Mouse (Mus musculus) c-Kit-negative CD71-positive TER-119-positive erythroid progenitor cells, embryonic 14.5 days (primary cell): ENCODE measurements at regions not wholly inside any gene's neighbourhood (a gene's known extent, or its start where the extent isn't known, plus 50 kb on each side); places are given as distances from the start of the nearest gene placed in this dataset.

Experiments
- DNase-seq: peaks from one replicate; pipeline ENCODE4 v3.0.0-alpha.2; 2013; ENCODE audit warnings: low read depth, low spot score

GRCm38 (mm10) chr12:110387056-110387455 is 59.9 kb upstream of the Ppp2r5c start:
- DNase-seq = no peak

GRCm38 (mm10) chr12:110387567-110387966 is 59.4 kb upstream of the Ppp2r5c start:
- no peak for DNase-seq

- DNase-seq = no peak
These were observed 57.5 kb upstream of the Ppp2r5c start for GRCm38 (mm10) chr12:110389439-110389838.

- no peak for DNase-seq
These were observed 55.5 kb upstream of the Ppp2r5c start for GRCm38 (mm10) chr12:110391464-110391863.

- DNase-seq = no peak
These were observed 53.4 kb upstream of the Ppp2r5c start for GRCm38 (mm10) chr12:110393555-110393954.
